Mouse (Mus musculus) neutrophil, adult 59 days (primary cell): Measurements from ENCODE around the gene Jmjd1c. TPM values are rescaled to one million over a fixed set of nuclear protein-coding genes. Genes with fewer than 3 reads are reported as not detected.

Experiments used
- total RNA-seq, 2 experiments: library from RNA; stranded (reverse); gene quantifications; 1 replicate in 1 of 2; 2 replicates in 1 of 2; pipeline ENCODE4 v1.2.4; 2023

The Jmjd1c gene
- 100 to 1,000 TPM; 159 to 168 TPM for total RNA-seq

DNA sequence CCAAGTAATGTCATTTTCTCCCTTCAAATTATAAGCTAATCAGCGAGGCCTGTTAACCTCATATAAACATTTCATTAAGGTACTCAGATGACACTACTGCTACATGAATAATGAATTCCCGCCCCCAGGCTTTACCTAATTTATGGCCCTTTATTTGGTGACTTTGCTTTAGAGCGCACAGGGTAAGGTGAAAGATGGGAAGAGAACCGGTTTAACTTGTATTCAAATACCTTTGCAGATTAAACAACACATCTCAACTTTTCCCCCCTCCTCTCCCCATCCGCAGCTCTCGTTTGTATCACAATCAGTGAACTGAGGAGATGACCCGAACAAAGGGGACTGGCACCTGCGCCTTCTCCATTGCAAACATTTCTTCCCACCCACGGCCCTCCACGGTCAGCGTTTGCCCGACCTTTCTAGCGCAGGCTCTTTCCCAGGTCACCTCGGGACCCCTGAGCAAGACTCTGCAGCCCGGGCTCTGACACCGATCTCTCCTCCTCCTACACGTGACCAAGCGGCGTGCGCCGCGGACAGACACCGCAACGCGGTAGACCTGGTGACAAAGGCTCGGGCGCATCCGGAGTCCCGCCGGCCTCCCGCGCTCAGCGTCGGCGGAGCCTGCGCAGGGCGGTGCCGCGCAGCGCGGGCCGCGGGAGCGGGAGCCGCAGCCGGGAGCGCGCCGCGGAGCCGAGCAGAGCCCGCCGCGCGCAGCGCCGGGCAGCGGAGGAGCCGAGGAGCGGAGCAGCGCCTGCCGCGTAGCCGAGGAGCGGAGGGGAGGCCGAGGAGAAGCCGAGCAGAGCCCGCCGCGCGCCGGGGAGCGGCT lies at the start of gene Jmjd1c:
Jmjd1c (plus strand) TSS at position 328 of the 823 bp plus-strand sequence.

DNA sequence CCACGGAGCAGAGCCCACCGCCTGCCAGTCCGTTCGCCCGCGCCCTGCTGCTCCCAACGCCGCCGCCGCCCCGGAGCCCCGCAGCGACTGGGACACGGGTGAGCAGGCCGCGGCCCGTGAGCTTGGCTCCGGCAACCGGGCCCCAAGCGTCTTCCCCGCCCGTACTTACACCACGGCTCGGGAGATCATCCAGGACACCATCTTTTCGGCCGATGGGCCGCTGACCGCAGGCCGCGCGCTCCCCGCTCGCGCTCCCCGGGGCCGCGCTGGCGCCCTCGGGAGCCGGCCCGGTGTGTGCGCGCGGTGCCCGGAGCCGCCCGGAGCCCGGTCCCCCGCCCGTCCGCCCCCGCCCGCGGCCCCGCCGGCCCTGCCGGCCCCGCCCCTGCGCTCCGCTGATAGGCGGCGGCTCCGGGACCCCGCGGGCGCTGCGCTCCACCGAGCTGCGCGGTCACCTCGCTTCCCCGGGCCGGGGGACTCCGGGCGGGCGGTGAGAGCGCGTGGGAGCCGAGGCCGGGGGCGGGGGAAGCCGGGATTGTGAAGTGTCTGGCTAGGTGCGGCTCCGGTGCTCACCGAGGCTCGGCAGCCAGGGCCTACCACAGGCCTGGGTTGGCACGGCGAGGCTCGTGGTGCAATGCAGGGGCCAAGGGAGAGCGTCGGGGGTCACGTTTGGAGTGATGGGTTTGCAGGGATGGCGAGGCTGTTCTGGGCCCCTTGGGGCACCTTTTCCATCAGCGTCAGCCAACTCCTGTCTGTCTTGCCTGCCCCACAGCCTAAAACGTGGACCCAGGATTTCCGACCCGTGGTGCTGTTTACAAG lies 904 bp downstream of the Jmjd1c start, which contains the start of gene Reep3:
Reep3 (minus strand) TSS at position 325 of the 816 bp plus-strand sequence.

DNA sequence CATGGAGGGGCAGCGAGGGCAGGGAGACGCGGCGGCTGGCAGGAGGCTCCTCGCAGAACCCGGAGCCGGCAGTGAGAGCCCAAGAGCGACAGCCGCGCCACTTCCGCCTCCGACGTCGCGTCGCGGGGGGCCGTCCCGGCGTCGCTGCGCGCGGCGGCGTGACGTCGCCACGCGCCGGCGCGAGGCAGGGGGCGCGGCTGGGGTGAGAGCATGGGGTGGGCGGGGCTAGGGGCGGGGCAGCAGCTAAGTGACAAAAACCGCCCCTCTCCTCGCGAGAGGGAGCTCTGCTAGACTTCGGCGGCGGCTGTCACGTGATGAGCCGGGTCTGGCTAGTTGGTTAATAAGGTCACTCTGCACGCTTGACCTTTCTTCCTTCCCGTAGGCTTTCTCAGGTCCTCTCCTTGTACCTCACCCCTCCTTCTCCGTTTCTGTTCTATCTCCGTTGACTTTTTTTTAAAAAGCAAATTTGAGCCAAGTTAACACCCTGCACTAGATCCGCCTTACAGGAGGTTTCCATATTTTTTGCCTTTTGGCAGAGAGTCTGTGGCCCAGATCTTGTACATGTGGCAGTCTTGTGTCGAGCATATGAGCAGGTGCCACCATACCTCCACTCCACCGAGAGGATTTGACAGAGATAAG lies 189.4 kb downstream of the Jmjd1c start, which contains the start of gene Nrbf2:
Nrbf2 (minus strand) TSS at position 130 of the 639 bp plus-strand sequence.

Other genes starting within 250 kb of the Jmjd1c start
- gene Reep3, start 820 bp downstream of the Jmjd1c start, total RNA-seq: 10 to 100 TPM; 62.9 to 68.0 TPM
- 10 to 100 TPM; 13.4 to 15.4 TPM for gene Nrbf2, start 189.2 kb downstream of the Jmjd1c start, total RNA-seq